Mouse (Mus musculus): ENCODE measurements around the gene Foxb1.

Foxb1 gene

GRCm38 (mm10) chr9:69760371-69761301 lies at the start of gene Foxb1:
Gene Foxb1, minus strand, starts transcription at chr9:69760940.
- DNase-seq (ENCODE audit: inconsistent ontology term) = no peak

- DNase-seq (ENCODE audit: inconsistent ontology term) = no peak
Observed at GRCm38 (mm10) chr9:69790562-69790961, 29.8 kb upstream of the Foxb1 start.

GRCm38 (mm10) chr9:69779996-69780395 lies 19.3 kb upstream of the Foxb1 start:
- DNase-seq (ENCODE audit: inconsistent ontology term) = no peak

GRCm38 (mm10) chr9:69769949-69770585 lies 9.3 kb upstream of the Foxb1 start:
- DNase-seq (ENCODE audit: inconsistent ontology term) = no peak

- no peak for DNase-seq (ENCODE audit: inconsistent ontology term)
Observed at GRCm38 (mm10) chr9:69769091-69769948, 8.6 kb upstream of the Foxb1 start.

- no peak for DNase-seq (ENCODE audit: inconsistent ontology term)
Observed at GRCm38 (mm10) chr9:69768136-69768875, 7.6 kb upstream of the Foxb1 start.

- no peak for DNase-seq (ENCODE audit: inconsistent ontology term)
Observed at GRCm38 (mm10) chr9:69767421-69767820, 6.7 kb upstream of the Foxb1 start.

GRCm38 (mm10) chr9:69766936-69767335 lies 6.2 kb upstream of the Foxb1 start:
- DNase-seq (ENCODE audit: inconsistent ontology term) = no peak

GRCm38 (mm10) chr9:69766301-69766700 lies 5.6 kb upstream of the Foxb1 start:
- DNase-seq (ENCODE audit: inconsistent ontology term) = no peak

GRCm38 (mm10) chr9:69765483-69766050 lies 4.8 kb upstream of the Foxb1 start:
- no peak for DNase-seq (ENCODE audit: inconsistent ontology term)

- DNase-seq (ENCODE audit: inconsistent ontology term) = no peak
Observed at GRCm38 (mm10) chr9:69764586-69765482, 4.1 kb upstream of the Foxb1 start.

GRCm38 (mm10) chr9:69763681-69764585 lies 3.2 kb upstream of the Foxb1 start:
- no peak for DNase-seq (ENCODE audit: inconsistent ontology term)

GRCm38 (mm10) chr9:69762703-69763102 lies 2.0 kb upstream of the Foxb1 start:
- DNase-seq (ENCODE audit: inconsistent ontology term) = no peak

- no peak for DNase-seq (ENCODE audit: inconsistent ontology term)
Observed at GRCm38 (mm10) chr9:69762221-69762620, 1.5 kb upstream of the Foxb1 start.

- no peak for DNase-seq (ENCODE audit: inconsistent ontology term)
Observed at GRCm38 (mm10) chr9:69761569-69761968, 829 bp upstream of the Foxb1 start.

GRCm38 (mm10) chr9:69759721-69760221 lies 969 bp downstream of the Foxb1 start:
- DNase-seq (ENCODE audit: inconsistent ontology term) = no peak

GRCm38 (mm10) chr9:69758946-69759615 lies 1.7 kb downstream of the Foxb1 start:
- DNase-seq (ENCODE audit: inconsistent ontology term) = no peak

- DNase-seq (ENCODE audit: inconsistent ontology term) = no peak
Observed at GRCm38 (mm10) chr9:69758506-69758905, 2.2 kb downstream of the Foxb1 start.
